Mouse (Mus musculus): Measurements from ENCODE around the gene Donson.

- no peak for TF ChIP-seq POLR2A (IDR thresholded peaks at IDR 0.05; ENCODE audit: insufficient read length, low read depth)
- no peak for TF ChIP-seq TCF12 (IDR thresholded peaks at IDR 0.05; ENCODE audit: insufficient read depth, poor library complexity, severe bottlenecking)
- TF ChIP-seq CEBPB (IDR thresholded peaks at IDR 0.05; ENCODE audit: insufficient read depth, poor library complexity, severe bottlenecking): no peak
- no peak for TF ChIP-seq USF1 (IDR thresholded peaks at IDR 0.05; ENCODE audit: low read depth)
Observed at GRCm38 (mm10) chr16:91732816-91733215, 44.2 kb upstream of the Donson start.
